Mouse (Mus musculus): ENCODE results near the gene Sipa1l3.
A peak's percentile ranks its signal among the peaks of the same experiment; 100 is the strongest.

Gene Sipa1l3

DNA sequence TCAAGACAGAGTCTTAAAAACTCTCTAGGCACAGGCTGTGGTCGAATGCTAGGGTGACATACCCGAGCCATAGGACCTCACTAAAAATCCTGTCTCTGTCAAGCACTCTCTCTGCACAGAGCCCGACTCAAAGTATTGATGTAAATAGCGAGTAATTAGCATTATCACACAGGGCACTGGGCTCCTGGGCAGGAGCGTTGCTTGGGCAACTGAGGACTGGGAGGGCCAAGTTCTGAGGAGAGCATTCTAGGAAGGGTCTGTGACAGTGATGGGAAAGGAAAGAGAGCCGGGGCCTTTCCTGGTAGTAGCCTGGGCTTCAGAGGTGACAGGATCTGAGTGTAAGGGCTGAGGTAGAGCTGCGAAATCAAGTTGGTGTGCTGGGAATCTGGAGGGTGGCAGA is 212.3 kb downstream of the Sipa1l3 start:
- no peak for DNase-seq (ENCODE audit: low read depth, low spot score)

- no peak for DNase-seq (ENCODE audit: low read depth, low spot score)
Measured at GRCm38 (mm10) chr7:29305263-29305988, 213.0 kb downstream of the Sipa1l3 start.

DNA sequence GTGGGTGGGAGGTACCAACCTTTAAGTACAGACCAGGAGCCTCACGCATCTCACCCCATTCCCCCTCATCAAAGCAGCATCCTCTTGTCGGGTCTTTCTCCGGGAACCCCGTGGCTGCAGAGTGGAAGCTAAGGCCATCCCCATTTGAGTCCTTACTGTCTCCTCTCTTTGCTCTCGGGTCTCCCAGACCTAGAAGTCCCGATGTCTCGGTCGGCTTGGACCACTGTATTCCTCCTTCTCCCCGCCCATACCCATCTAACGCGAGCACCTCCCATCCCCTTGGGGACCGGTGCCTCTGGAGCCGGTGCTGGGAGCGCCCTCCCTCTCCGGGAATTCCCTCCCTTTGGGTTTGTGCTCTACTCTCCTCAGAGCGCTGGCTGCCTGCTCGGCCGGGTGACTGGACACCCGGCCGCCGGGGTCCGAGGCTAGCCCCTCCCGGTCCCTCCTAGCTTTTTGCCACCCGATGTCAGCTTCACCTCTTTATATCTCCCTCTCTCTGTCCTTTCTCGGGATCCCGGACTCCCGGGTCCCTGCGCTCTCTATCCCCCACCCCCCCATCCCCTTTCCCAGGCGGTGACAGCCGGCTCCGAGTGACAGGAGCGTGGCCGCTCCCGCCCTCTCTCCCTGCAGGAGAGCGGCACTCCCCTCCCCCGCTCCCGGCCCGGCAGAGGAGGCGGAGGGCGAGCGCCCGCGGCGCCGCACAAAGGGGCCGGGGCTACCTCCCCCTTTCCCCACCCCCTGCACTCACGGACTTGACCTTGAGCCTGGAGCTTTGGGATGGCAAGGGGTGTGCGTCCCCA is 213.8 kb downstream of the Sipa1l3 start:
- peak; percentile 76 for DNase-seq (ENCODE audit: low read depth, low spot score)

DNA sequence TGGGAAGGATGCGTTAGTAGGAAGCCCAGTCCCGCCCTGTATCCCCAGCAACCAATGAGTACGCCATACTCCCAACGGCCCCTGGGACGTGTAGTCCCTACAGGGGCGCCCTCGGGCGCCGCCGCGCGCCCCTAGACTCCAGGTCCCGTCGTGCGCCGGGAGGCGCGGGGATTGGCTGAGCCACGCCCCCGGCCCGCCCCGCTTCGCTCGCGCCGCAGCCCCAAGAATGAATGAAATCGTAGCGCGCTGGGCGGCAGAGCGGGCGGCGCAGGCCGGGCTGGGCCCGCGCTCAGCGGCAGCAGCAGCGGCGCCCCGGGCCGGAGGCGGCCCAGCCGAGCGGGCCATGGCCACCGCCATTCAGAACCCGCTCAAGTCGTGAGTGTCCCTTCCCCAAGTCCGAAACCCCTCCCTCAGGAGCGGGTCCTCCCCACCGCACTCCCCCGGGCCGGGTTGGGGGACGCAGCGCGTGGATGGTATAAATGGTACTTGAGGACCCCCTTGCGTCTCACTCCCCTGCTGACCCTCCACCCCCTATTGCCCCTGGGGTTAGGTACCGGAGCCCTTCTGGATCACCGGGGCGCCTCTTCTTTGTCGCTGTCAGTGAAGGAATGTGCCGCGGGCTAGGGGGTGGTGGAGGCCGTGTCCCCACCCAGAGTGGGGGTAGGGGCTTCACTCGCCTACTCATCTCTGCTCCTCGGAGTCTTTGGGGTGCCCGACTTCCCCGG is 214.5 kb downstream of the Sipa1l3 start, which contains the start of gene Dpf1:
TSS of gene Dpf1 (plus strand) at position 214 of the 725 bp plus-strand sequence.
- peak; percentile 93 for DNase-seq (ENCODE audit: low read depth, low spot score)

DNA sequence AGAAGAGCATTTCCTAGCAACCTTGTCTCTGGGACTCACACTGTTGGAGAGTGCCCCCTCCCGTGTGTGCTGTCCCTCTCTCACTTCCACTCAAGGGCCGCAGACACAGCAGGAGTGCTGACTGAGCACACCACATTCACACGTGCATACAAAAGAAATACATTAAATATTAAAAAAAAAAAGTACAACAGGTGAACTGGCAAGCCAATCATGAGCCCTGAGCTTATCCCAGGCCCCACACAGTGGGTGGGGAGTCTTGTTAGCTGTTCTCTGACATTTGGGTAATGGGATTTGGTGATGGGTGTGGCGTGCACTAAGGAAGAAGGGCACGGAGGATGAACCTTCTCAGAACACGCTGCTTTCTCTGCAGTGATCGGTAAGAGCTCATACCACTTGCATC is 215.8 kb downstream of the Sipa1l3 start:
- no peak for DNase-seq (ENCODE audit: low read depth, low spot score)

DNA sequence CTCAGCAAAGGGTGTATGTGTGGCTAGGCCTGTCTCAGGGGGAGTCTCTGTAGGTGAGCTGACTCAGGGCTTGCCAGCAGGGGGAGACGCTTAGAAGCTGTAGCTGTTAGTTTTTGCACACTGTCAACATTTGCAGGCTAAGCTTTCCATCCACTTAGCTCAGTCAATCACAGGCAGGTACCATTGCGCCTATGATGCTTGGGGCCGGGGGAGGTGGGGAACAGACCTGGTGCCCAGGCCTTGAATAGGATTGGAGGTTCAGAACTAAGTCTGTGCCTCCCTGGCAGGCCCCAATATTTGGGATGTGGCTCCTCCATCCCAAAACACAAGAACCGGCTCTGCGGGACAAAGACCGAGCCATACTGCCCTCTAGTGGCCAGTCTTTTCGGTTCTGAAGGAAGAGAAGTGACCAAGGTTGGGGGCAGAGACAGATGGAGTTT is 217.3 kb downstream of the Sipa1l3 start:
- peak; percentile 90 for DNase-seq (ENCODE audit: low read depth, low spot score)

GRCm38 (mm10) chr7:29296998-29297397 is 221.4 kb downstream of the Sipa1l3 start:
- DNase-seq (ENCODE audit: low read depth, low spot score), result peak; percentile 90

- DNase-seq (ENCODE audit: low read depth, low spot score), result no peak
Measured at GRCm38 (mm10) chr7:29295861-29296647, 222.4 kb downstream of the Sipa1l3 start.

GRCm38 (mm10) chr7:29294111-29294761 is 224.2 kb downstream of the Sipa1l3 start:
- DNase-seq (ENCODE audit: low read depth, low spot score), result no peak

- peak; percentile 93 for DNase-seq (ENCODE audit: low read depth, low spot score)
Measured at GRCm38 (mm10) chr7:29293131-29294065, 225.0 kb downstream of the Sipa1l3 start.

DNA sequence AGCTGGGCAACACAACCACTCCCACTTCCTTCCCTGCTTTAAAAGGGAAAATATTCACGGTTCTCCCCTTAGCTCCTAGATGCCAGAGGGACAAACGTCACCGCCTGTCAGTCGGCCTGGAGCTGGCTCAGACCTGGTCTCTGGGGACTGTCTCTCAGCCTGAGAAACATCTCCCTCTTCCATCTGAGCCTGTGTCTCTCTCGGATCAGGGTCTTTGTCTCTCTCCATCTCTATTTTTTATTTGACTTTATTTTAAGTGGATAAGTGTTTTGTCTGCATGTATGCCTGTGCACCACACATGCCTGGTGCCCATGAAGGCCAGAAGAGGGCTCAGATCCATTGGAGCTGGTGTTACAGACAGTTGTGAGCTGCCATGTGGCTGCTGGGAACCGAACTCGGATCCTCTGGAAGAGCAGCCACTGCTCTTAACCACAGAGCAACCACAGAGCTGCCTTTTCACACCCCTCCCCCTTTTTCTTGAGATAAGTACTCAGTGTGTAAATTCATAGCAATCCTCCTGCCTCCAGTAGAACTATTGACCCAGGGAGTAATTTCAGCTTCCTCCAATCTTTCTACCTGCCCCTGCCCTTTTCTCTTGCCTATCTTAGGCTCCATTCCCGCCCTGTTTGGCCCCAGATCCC is 225.9 kb downstream of the Sipa1l3 start:
- no peak for DNase-seq (ENCODE audit: low read depth, low spot score)

GRCm38 (mm10) chr7:29291616-29292457 is 226.6 kb downstream of the Sipa1l3 start:
- DNase-seq (ENCODE audit: low read depth, low spot score), result no peak

- DNase-seq (ENCODE audit: low read depth, low spot score), result no peak
Measured at GRCm38 (mm10) chr7:29290691-29291485, 227.6 kb downstream of the Sipa1l3 start.

DNA sequence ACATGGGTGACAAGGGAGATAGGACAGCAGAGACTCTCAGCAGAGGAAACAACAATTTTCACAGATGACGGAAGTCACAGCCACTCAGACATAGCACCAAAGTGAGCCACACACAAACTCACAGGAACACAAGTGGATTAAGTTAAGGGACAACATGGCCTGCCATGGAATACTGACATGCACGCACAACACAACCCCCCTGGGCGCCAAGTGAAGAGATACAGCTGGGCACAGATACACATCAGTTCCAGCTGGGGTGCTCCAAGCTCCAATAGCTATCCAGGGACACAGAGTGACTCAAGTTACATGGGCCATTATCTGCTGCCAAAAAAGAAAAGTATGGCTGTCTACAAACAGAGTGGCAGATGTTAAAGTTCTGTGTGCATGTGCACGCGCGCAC is 228.6 kb downstream of the Sipa1l3 start:
- DNase-seq (ENCODE audit: low read depth, low spot score), result no peak

GRCm38 (mm10) chr7:29288942-29289638 is 229.4 kb downstream of the Sipa1l3 start, which contains the start of gene Ppp1r14a:
TSS of gene Ppp1r14a (plus strand) at chr7:29289308.
- peak; percentile 87 for DNase-seq (ENCODE audit: low read depth, low spot score)

GRCm38 (mm10) chr7:29288079-29288478 is 230.4 kb downstream of the Sipa1l3 start:
- no peak for DNase-seq (ENCODE audit: low read depth, low spot score)

DNA sequence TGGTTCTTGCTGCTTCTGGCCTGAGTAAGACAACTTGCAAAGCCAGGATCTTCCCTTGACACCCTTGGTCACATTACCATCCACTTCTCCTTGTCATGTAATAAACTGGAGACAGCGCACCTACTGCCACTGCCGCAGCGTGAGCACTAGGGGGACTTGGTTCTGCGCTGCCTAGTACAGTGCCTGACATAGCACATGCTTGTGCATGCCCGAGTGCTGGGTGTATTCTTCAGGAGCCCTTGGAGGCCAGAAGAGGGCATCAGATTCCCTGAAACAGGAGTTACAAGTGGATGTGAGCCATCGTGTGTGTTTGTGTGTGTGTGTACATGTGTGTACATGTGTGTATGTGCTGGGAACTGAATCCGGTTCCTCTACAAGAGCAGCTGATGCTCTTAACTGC is 231.0 kb downstream of the Sipa1l3 start:
- peak; percentile 82 for DNase-seq (ENCODE audit: low read depth, low spot score)
